Mouse (Mus musculus) G1E (cell line): ENCODE results near the gene Col27a1. TPM values are rescaled to one million over a fixed set of nuclear protein-coding genes. Genes with fewer than 3 reads are reported as not detected.
"Not testable (repeated sequence)": the region's sequence is repeated elsewhere in the genome, so short reads cannot be mapped to it uniquely, and the experiment has no call there.

Experiments used
- ATAC-seq: 2 replicates; pipeline ENCODE4 v1.8.0; 2016; ENCODE audit warnings: mild to moderate bottlenecking; ENCODE audit not compliant: insufficient number of reproducible peaks, poor library complexity, low FRiP score, severe bottlenecking; ENCODE audit errors: extremely low read depth
- DNase-seq: peaks from one replicate; pipeline ENCODE4 v3.0.0; 2012; ENCODE audit warnings: low spot score
- H3K27me3 ChIP-seq: 2 replicates; pipeline ENCODE4 v1.6.1; 2012; ENCODE audit warnings: mild to moderate bottlenecking, low read length, inconsistent platforms; ENCODE audit not compliant: insufficient read depth
- H3K36me3 ChIP-seq: replicated peaks from 2 replicates; pipeline ENCODE3; 2012; ENCODE audit warnings: mild to moderate bottlenecking, inconsistent platforms
- H3K4me1 ChIP-seq: 2 replicates; pipeline ENCODE4 v1.6.1; 2012; ENCODE audit warnings: low read depth, low read length, inconsistent platforms, mixed read lengths; ENCODE audit not compliant: insufficient read depth
- H3K4me3 ChIP-seq: 2 replicates; pipeline ENCODE4 v1.5.1; 2012; ENCODE audit warnings: low read depth, mild to moderate bottlenecking, inconsistent platforms, low read length, moderate library complexity, mixed read lengths
- H3K9me3 ChIP-seq: replicated peaks from 2 replicates; pipeline ENCODE4 v1.6.1; 2012; ENCODE audit warnings: inconsistent platforms
- CTCF ChIP-seq: IDR thresholded peaks from 2 replicates; pipeline ENCODE4 v1.5.1; 2012; ENCODE audit warnings: low read depth, low read length, inconsistent platforms, mixed read lengths
- GATA1 ChIP-seq: IDR thresholded peaks from 2 replicates; pipeline ENCODE4 v1.6.1; 2012; ENCODE audit warnings: borderline replicate concordance, low read length, inconsistent platforms, mixed read lengths
- GATA2 ChIP-seq: IDR thresholded peaks from 2 replicates; pipeline ENCODE4 v1.6.1; 2012; ENCODE audit warnings: low read depth, low read length, inconsistent platforms, borderline replicate concordance
- POLR2AphosphoS5 ChIP-seq: IDR thresholded peaks from 2 replicates; pipeline ENCODE4 v1.6.1; 2012; ENCODE audit warnings: low read depth, low read length, inconsistent platforms; ENCODE audit not compliant: insufficient replicate concordance
- TAL1 ChIP-seq: conservative IDR thresholded peaks from 2 replicates; pipeline ENCODE4 v1.6.1; 2012; ENCODE audit warnings: low read depth, low read length, inconsistent platforms, mixed read lengths
- polyA plus RNA-seq: library from polyadenylated mRNA; stranded (reverse); fragments of >175 nt; gene quantifications from 2 replicates; pipeline ENCODE4 v1.2.3, GENCODE M21; 2012
- total RNA-seq, 2 experiments: library from RNA; stranded (forward) in 1 of 2; stranded (reverse) in 1 of 2; fragments of 200-1000 nt in 1 of 2; fragments of >200 nt in 1 of 2; fragmentation: Nextera tagmentation in 1 of 2; gene quantifications; 2 replicates each; pipeline ENCODE4 v1.2.3; 2014 to 2017

The Col27a1 gene
- total and polyA plus RNA-seq, 3 experiments: 0.16 TPM; not detected in 2

- Histone ChIP-seq H3K36me3 (no peaks in the 10 kb centered on the region), H3K9me3 (peaks cover 91% of the 10 kb centered on the region), H3K27me3 (no peaks in the 10 kb centered on the region), H3K4me3 (no peak overlapping the region), H3K4me1 (no peaks in the 10 kb centered on the region)
- DNase-seq (no peak), ATAC-seq (no peak)
- no peak for TF ChIP-seq POLR2AphosphoS5
- no peak for TF ChIP-seq CTCF
- no peak for TF ChIP-seq GATA1
- no peak for TF ChIP-seq TAL1
- no peak for TF ChIP-seq GATA2
These were observed 96.5 kb downstream of the Col27a1 start for GRCm38 (mm10) chr4:63310247-63310855.

- TF ChIP-seq POLR2AphosphoS5 (no peak), TAL1 (no peak), GATA2 (no peak), GATA1 (no peak), CTCF (no peak)
- H3K9me3 ChIP-seq: peaks cover 95% of the 10 kb centered on the region
- DNase-seq (no peak), ATAC-seq (no peak)
- no peak overlapping the region for H3K4me3 ChIP-seq
- H3K4me1 ChIP-seq: no peaks in the 10 kb centered on the region
- no peaks in the 10 kb centered on the region for H3K27me3 ChIP-seq
- no peaks in the 10 kb centered on the region for H3K36me3 ChIP-seq
These were observed 97.6 kb downstream of the Col27a1 start for GRCm38 (mm10) chr4:63311426-63311825.

GRCm38 (mm10) chr4:63314063-63314462, 100.3 kb downstream of the Col27a1 start:
- TF ChIP-seq GATA1 (no peak), POLR2AphosphoS5 (no peak), GATA2 (no peak)
- Histone ChIP-seq H3K27me3 (no peaks in the 10 kb centered on the region), H3K4me1 (no peaks in the 10 kb centered on the region), H3K36me3 (no peaks in the 10 kb centered on the region), H3K4me3 (no peak overlapping the region), H3K9me3 (peaks cover 96% of the 10 kb centered on the region)
- ATAC-seq (no peak), DNase-seq (no peak)

- H3K27me3 ChIP-seq: no peaks in the 10 kb centered on the region
- DNase-seq (no peak), ATAC-seq (no peak)
These were observed 102.4 kb downstream of the Col27a1 start for GRCm38 (mm10) chr4:63316076-63316746.

GRCm38 (mm10) chr4:63319566-63319965, 105.8 kb downstream of the Col27a1 start:
- not testable (repeated sequence) for DNase-seq, H3K4me1 ChIP-seq, H3K4me3 ChIP-seq, H3K36me3 ChIP-seq, H3K27me3 ChIP-seq, ATAC-seq
- H3K9me3 ChIP-seq: peaks cover 80% of the 10 kb centered on the region

More at GRCm38 (mm10) chr4:63316076-63316746, 102.4 kb downstream of the Col27a1 start:
- no peaks in the 10 kb centered on the region for H3K4me1 ChIP-seq
- H3K4me3 ChIP-seq: no peak overlapping the region
- peaks cover 83% of the 10 kb centered on the region for H3K9me3 ChIP-seq
- TF ChIP-seq POLR2AphosphoS5: no peak
- TF ChIP-seq CTCF: no peak
- TF ChIP-seq TAL1: no peak
- TF ChIP-seq GATA2: no peak
- TF ChIP-seq GATA1: no peak
- no peaks in the 10 kb centered on the region for H3K36me3 ChIP-seq

- DNase-seq (no peak), ATAC-seq (no peak)
- TF ChIP-seq TAL1: no peak
- TF ChIP-seq GATA2: no peak
- TF ChIP-seq GATA1: no peak
- TF ChIP-seq CTCF: no peak
- no peak for TF ChIP-seq POLR2AphosphoS5
- Histone ChIP-seq H3K36me3 (no peaks in the 10 kb centered on the region), H3K4me3 (no peak overlapping the region), H3K9me3 (peaks cover 78% of the 10 kb centered on the region), H3K27me3 (no peaks in the 10 kb centered on the region), H3K4me1 (no peaks in the 10 kb centered on the region)
These were observed 109.5 kb downstream of the Col27a1 start for GRCm38 (mm10) chr4:63323275-63323815.

- H3K4me1 ChIP-seq: no peaks in the 10 kb centered on the region
- no peaks in the 10 kb centered on the region for H3K36me3 ChIP-seq
- H3K27me3 ChIP-seq: no peaks in the 10 kb centered on the region
- no peak for TF ChIP-seq POLR2AphosphoS5
- no peak for TF ChIP-seq GATA2
- TF ChIP-seq TAL1: no peak
- no peak for TF ChIP-seq GATA1
- no peak for TF ChIP-seq CTCF
- H3K9me3 ChIP-seq: peaks cover 45% of the 10 kb centered on the region
- no peak for DNase-seq
- no peak overlapping the region for H3K4me3 ChIP-seq
- ATAC-seq: no peak
These were observed 119.6 kb downstream of the Col27a1 start for GRCm38 (mm10) chr4:63333403-63333802.
